Mouse (Mus musculus) spleen, adult 18-20 months (tissue): ENCODE measurements at regions not wholly inside any gene's neighbourhood (a gene's known extent, or its start where the extent isn't known, plus 50 kb on each side); places are given as distances from the start of the nearest gene placed in this dataset.

ENCODE experiments used
- DNase-seq, 2 experiments: peaks; one replicate each; pipeline ENCODE4 v3.0.0; 2022; ENCODE audit warnings: mixed read lengths in 2 of 2

DNA sequence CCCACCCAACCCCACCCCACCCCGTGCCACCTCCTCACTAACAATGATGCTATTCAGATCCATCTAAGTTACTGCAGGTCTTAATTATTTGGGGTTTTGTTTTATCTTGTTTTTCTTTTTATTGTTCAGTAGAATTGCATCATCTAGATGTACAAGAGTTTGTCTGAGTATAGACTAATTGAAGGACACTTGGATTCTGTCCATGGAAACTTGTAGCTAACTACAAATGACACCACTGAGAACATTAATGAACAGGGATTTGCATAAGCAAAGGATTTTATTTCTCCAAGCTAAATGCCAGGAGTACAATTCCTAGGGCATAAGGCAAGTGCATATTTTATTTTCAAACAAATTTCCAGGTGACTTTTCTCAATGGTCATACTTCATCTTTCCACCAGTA, 318.4 kb upstream of the Slc7a11 start:
- DNase-seq: no peak

DNA sequence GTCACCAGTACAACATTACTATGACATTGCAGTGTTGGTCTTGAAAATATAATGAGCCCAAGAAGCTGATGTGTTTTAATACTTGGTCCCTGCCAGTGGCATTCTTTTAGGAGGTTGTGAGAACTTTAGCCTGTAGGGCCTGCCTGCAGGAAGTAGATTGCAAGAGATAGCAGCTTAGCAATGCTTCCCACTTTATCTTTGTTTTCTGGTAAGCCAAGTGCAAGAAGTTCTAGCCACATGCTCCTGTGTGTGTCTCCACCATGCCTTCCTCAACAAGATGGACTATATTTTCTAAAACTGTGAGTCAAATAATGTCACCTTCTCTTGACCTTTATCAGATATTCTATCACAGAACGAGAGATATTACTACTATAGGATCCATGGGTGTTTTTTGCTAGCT, 314.7 kb upstream of the Slc7a11 start:
- DNase-seq: no peak

DNA sequence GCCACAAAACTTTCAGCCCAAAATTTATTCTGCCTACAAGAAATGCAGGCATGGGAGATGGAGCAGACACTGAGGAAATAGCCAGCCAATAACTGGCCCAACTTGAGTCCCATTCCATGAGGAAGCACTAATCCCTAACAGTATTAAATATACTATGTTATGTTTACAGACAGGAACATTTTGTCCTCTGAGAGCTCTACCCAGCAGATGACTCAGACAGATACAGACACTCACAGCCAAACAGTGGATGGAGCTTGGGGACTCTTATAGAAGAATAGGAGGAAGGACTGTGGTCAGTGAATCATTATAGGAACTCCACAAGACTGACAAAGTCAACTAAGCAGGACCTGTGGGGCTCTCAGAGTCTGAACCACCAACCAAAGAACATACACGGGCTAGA, 293.8 kb upstream of the Slc7a11 start:
- DNase-seq: no peak

DNA sequence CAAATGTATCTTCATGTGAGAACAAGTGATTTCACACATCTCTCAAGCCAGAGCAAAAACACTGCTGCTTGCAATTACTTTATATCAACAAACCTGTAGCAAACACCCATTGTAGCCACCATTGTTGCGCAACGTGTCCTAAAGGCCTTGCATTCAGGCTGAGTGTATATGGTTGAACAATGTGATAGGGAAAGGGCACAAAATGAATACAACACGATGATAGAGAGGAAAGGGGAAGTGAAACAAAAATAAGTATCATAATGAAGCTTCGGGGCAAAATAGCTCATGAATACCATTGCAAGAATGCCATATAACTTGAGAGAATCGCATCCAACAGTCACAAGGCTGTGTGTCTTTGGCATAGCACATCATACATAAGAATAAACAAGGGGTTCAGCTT, 275.6 kb upstream of the Slc7a11 start:
- no peak for DNase-seq

DNA sequence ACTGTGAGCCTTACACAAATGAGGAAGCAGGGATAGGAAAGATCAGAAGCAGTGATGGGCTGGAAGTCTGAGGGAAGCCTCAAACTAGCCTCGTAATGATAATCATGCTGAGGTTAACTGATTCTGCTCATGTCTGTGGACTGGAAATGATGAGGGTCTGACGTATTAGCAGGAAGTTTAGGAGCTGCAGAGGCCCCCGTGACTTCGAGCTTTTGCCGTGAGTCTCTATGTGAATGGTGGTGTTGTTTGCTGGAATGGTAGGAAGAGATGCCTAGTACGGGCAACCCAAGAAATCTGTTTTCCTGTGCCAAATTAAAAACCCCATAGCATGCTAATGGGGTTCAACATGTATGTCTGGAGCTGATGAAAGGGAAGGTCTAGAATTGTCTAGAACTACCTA, 270.0 kb upstream of the Slc7a11 start:
- DNase-seq: no peak

DNA sequence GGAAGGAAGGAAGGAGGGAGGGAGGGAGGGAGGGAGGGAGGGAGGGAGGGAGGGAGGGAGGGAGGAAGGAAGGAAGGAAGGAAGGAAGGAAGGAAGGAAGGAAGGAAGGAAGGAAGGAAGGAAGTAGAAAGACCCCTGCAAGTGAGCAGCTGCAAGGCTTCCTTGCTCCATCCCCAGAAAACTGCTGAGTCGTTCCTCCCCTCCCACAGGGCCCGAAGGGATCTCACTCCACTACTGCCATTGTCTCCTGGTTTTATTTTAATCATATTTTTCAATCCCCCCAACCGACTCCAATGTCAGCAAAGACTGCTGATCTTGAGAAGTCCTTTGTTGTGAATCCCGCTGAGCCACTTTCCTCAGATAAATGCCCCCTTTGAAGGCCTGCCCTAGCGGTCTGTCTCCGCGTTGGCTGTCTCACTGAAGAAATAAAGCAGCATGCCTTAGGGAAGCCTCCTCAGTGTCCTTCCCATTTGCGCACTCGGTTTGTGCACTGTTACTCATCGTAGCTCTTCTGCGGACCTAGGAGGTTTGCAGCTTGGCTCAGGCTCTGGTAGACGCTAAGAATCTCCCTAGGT, 266.1 kb upstream of the Slc7a11 start:
- DNase-seq: no peak

DNA sequence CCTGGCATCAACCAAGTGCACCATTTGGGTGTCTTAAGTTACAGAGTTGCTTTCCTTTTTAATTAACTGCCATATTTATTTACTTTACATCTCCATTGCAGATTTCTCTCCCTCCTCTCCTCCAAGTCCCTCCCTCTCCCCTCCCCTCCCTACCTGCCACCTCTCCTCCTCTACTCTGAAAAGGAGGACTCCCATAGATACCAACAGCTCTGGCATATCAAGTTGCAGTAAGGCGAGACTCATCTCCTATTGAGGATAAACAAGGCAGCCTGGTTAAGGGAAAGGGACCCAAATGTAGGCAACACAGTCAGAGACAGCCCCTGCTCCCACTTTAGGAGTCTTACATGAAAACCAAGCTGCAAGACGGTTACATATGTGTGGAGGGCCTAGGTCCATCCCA, 263.3 kb upstream of the Slc7a11 start:
- DNase-seq: no peak

DNA sequence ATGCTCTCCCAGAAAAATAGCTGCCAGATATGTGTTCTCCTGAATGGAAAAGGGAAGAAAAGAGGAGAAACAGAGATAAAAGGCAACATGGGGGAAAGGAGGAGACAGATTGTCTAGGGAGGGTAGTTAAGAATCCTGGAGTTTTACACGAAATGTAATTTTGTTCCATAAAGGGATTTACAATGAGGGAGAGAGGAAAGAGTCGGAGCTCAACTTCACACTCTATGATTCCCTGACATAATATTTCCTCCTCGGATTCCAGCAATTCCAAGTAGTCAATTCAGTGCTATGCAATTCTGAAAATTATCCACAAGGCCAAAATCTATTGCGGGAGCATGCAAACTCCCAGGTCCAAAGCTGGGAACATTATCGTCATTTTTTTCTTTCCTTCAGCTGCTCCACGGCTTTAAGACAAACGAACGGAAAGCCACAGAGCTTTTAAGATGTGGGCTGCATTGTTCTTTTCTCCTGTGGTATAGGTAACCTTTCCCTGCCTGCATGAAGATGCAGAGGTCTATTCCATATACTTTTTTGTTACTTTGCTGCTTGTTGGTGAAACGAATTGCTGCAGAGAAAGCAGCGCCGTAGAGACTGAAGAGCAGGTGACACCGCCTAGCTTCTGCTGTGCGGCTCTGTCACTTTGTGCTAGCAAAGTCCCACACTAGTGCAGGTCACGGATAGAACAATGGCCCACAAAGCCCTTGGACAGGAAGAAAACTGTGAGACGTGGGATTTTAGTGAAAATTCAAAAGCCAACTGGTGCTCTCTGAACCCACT, 251.7 kb upstream of the Slc7a11 start:
- DNase-seq: no peak

DNA sequence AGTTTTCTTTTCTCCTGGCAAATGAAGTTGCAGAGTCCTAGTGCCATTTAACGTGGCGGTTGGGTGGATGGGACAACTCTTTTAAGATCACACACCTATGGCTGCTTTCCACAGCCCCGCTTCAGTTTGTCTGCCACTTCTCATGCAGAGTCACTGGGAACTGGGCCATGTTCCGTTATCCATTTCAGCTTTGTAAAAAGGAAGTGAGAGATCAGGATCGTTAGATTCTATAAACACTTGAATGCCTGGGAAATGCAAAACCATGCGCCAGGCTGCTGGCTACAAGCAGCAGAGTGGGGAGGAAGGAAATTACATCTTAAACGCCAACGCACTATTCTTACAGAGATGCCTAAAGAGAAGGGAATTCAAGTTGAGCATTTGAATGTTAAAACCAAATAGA, 251.1 kb upstream of the Slc7a11 start:
- DNase-seq: no peak

DNA sequence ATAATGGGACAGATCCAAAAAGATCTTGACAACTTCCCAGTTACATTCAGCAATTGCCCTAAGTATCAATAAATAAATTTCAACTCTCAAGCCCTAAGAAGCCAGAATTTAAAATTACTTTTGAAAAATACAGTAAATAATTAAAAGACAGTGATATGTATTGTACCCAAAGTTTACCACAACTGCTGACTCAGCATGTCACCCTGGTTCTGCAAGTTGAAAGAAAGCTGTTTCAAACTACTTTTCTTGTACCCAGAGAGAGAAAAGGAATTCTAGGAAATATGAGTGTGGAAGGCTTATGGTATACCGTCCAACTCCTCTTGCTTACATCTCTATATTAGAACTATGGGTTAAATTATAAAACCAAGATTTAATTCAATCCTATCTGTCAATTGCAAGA, 248.9 kb upstream of the Slc7a11 start:
- no peak for DNase-seq

DNA sequence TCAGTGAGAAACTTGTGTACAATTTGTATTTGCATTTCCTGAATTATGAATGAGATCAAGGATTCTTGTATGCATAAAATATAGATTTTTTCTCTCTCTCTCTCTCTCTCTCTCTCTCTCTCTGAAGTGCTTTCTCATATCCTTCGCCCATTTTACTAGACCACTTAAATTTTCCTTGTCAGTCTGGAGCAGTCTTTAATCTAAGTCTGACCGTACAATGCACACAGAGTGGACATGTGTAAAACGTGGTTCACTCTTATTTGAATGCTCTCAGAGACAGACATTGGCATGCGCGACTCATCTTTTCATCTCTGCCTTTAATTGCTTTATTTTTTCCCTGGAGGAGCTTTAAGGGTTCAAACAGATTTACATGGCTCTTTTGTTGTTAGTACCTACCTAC, 247.3 kb upstream of the Slc7a11 start:
- no peak for DNase-seq

DNA sequence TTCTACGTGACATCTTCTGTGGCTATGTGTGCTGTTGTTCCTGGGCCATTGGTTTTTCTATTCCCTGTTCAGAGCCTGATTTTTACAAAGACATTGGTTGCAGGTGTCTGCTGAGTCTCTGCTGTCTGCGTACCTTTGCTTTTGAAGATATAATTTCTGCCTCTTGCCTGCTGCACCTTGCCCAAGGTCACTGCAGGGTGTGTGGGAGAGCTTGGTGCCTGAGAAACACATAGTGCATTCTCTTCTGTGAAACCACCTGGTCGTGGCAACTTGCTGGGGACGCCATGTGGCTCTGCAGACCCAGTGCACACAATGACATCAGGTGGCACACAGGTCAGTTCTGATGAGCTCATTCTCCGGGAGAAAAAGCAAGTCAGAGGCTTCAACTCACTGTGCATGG, 246.0 kb upstream of the Slc7a11 start:
- DNase-seq: no peak

DNA sequence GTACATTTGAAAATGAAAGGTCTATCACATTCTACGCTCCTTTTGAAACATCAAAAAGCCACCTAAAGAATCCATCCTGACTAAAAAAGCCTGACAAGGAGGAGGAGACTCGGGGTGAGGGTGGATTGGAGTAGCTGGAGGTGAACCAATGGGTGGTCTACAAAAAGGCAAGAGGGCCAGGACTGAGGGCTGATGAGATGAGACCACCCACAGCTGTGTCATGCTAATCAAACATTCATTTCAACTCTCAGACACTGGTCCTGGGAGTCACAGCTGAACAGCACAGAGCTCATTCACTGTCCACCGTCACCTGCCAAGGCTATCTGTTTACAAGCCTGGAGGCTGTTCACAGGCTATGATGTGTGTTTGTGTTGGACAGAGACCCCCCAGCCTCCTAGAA, 244.3 kb upstream of the Slc7a11 start:
- no peak for DNase-seq

DNA sequence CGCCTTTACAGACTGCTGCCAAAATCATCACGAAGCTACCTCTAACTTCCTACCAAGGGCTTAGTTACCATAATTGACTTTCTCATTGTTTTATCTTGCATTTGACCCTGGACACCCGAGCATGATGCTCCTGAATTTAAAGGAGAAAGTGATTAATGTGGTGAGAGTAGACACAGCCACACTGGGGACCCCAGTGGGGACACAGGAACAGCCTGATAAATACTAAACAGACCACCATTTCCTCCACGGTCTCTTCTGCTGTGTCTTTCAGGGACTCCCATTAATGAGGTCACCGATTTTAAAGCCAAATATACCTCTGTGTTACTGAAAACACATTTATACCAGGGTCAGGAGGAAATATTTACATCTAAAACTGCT, 235.2 kb upstream of the Slc7a11 start:
- no peak for DNase-seq

DNA sequence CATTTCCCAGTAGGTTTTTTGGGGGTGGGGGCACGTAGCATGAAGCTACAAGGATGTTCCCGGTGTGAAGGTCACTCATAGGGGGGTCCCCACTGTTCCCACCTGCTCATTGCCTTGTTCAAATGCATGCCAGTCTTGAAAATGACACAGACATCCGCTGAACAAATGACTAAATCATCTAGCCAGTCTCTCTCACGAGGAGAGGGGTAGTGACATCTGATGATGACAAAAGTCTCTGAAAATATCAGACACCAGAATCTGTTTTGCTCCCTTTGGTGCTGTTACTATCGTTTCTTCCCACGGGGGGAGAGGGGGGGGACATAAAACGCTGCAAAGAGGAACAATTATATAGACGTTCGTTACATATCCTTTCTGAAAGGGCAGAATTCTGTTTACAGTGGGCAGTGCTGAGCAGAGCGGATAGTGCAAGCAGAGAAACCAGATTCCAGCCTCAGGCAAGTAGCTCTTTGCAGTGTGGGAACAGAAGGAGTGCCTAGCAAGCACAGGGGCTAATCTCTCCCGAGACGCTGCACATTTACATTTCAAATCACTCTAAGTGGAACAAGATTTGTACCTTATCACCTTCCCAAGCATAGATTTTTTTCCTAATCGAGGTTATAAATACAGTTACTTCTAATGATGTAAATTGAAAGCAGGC, 234.7 kb upstream of the Slc7a11 start:
- DNase-seq: no peak

DNA sequence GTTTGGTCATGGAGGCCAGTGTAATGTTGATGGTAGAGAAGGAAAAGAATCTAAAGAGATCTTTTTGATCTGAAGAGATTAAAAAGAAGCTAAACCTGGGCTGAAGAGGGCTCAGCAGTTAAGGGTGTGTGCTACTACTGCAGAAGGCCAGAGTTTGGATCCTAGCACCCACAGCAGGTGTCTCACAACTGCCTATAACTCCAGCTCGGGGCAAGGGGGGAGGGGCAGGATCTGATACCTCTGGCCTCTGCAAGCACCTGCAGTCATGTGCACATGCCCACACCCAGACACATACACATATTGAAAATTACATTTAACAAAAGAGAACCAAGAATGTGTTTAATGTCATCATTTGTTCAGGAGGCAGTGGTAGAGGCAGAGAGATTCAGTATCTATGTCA, 232.4 kb upstream of the Slc7a11 start:
- no peak for DNase-seq

DNA sequence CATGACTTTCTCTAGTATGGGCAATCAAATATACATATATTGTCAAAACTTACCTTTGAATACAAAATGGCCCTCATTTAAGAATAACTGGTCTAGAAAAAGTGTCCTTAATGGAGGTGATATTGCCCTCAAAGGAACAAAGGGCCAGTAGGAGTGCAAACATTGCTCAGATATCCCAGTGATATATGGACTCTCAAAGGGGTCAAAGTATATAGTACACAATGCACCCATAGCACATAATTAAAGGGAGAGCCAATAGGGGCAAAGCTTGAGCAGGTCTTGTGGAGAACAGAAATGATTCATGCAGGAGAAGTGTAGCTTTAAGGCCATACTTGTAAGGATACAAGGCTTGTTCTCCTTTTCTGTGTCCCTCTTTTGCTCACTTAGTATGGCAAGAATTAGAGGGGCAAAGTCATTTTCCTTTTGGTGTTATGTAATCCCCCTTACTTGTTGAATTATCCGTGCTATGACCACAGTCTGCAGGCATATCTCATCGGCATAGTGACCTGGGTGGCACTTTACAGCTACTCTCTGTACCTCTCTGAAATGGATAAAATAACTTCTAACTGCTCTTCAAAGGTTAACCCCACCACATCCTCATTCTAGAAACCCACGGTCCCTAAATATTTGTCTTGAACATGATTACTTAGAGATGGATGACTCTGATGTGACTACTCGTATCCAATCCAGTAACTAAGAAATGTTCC, 231.6 kb upstream of the Slc7a11 start:
- DNase-seq: no peak

DNA sequence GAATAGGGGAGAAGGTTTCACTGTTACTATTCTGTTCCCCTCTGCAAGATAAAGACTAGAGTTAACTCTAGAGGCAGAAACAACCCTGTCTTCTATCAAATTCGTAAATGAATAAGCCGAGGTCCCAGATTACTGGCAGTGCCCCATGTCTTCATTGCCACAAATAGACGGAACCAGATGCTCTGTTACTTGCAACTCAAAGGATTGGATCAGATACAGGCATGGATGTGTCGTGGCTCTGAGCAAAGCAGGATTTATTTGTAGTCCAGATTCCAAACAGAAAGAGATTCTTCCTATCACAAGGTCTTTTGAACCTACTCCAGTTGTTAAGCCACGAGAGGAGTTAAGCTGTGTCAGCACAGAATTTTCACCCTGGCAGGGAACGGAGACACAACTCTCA, 221.9 kb upstream of the Slc7a11 start:
- DNase-seq: no peak

DNA sequence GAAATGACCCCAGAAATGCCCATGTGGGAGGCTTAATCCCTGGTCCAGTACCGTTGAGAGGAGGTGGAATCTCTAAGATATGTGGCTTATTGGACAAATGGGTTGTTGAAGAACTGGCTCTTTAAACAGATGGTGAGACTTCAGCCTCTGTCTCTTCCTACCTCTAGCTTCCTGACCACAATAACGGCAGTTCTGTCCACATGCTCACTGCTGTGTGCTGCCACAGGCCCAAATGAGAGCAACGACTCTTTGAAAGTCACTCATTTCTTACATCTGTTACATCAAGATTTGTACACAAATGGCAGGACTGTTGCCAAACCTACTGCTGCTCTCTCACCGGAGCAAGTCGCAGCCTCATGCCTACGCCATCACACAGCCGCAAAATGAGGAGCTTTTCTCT, 217.6 kb upstream of the Slc7a11 start:
- no peak for DNase-seq

DNA sequence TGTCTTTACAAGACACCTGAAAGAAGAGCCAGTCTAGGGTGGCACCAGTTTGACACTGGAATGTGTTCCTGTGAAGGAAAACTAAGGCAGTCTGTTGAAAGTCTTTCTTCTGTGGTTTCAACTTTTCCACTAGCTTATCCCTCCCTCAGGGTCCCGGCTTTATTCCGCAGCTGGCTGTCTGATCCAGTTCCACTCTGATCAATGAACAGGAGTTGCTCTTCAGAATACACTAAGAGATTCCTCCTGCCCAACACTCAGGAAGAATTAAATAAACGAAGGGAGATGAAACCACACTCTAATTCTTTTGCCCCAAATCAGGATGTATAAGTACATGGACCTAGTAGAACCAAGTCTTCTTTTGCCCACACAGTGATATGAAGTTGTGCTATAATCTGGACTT, 217.2 kb upstream of the Slc7a11 start:
- no peak for DNase-seq

DNA sequence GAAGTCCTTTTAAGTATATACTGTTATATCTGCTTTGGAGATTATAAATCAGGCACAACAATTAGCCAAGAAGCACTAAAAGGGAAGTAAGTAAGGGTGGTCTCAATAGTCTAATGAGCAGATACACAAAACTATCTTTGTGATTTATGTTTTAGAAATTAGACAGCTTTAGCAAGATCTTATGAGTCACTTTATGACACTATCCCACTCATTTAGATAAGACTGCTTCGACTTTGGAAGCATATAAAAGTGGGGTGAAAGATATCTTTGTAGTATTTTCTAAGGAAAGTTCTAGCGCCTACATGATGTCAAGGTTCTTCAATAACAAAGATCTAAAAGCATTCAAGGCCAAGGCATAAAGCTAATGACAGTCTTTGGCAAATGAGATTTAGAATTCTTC, 214.5 kb upstream of the Slc7a11 start:
- DNase-seq: no peak

DNA sequence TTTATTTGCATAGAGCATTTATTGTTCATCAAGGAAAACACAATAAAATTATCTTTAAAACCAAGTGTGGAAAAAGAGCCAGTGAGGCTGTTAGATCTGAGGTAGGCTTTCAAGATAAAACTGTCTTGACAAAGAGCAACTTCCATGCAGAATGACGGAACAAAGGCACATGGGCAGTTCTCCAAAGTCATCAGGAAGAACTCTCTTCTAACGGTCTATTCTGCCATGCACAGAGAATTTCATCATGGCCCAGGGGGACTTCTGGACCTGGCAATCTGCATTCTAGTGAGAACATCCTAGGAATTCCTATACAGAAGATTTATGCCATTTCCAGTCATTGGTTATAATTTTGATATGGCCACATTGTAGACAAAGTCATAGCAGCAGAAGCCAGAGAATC, 211.0 kb upstream of the Slc7a11 start:
- no peak for DNase-seq

DNA sequence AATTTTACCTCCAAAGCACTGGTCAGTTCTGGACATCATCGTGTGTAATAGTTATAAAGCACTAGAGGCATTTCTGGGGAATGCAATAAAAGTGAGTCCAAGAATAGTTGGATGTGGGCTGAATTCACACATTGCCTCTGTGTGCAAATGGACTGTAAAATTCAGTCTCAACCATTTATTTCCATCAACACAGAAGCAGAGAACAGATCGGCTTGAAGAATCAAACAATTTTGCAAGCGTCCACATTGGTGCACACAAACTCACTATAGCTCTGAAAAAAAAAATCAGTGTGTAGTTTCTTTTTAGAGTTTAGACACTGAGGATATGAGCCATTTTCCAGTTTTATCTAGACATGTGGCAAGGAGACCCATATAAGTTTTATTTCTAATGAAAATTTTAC, 208.9 kb upstream of the Slc7a11 start:
- DNase-seq: no peak

DNA sequence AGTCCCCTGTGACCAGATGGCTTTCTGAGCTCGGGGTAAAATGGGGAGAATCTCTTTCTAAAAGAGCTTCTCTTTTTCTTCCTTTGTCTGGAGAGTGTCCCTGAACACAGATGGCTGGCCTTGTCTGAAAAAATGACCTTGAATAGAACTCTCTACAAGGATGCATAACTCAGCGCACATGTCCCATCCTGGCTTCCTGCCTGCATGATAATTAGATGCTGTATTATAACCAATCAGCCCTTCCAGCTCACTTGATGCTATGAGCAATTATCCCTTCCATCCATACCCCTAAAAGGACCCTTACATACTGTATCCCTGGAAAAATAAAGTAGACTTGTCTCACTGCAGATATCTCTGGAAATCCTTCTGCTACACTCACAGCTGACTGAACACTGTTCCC, 199.7 kb upstream of the Slc7a11 start:
- DNase-seq: no peak
